Mouse (Mus musculus) spleen, adult 2 months (tissue): ENCODE measurements around the gene Vmn2r19.

ENCODE experiments used
- CTCF ChIP-seq: fragments of 200-500 bp; IDR thresholded peaks from 2 replicates; pipeline ENCODE4 v1.5.1; 2011; ENCODE audit warnings: mild to moderate bottlenecking, inconsistent platforms; ENCODE audit not compliant: insufficient read depth, insufficient read length, insufficient replicate concordance; ENCODE audit errors: extremely low read depth
- POLR2A ChIP-seq: fragments of 200-500 bp; IDR thresholded peaks from 2 replicates; pipeline ENCODE4 v1.6.1; 2011; ENCODE audit warnings: low read depth, low read length, inconsistent platforms

DNA sequence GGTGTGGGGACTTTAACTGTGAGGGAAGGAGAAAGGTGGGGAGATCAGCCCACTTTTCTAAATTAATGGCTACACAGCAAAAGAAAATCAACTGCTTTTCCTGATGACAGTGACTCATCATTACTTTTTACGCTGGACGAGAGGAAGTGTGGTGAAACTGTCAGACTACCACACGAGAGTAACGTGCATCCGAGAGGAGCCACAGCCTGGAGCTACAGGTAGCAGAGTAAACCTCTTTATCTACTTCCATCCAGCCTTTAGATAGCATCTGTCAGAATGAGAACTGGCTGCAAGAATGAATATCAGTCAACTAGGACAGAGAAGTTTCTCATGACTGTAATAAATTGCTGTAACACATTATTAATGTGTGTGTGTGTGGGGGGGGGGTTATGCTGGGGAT, 41.2 kb upstream of the Vmn2r19 start:
- TF ChIP-seq CTCF, result no peak
- TF ChIP-seq POLR2A, result no peak
